Mouse (Mus musculus) myocyte (in vitro differentiated cells): ENCODE results near the gene Tshz2.

ENCODE experiments used
- E2F4 ChIP-seq: IDR thresholded peaks from one replicate; pipeline ENCODE4 v1.6.1; 2011; ENCODE audit warnings: mild to moderate bottlenecking, control low read depth, moderate library complexity; ENCODE audit not compliant: insufficient read depth
- MYOD1 ChIP-seq, 3 experiments: IDR thresholded peaks; one replicate each; pipeline ENCODE4 v1.6.1; 2011; ENCODE audit warnings: control low read depth in 2 of 3, low read depth in 2 of 3, mild to moderate bottlenecking in 2 of 3, moderate library complexity in 1 of 3; ENCODE audit not compliant: insufficient read length in 2 of 3, control insufficient read depth in 1 of 3
- MYOG ChIP-seq, 3 experiments: IDR thresholded peaks; one replicate each; pipeline ENCODE4 v1.6.1; 2011; ENCODE audit warnings: control low read depth in 2 of 3, low read depth in 2 of 3, mild to moderate bottlenecking in 2 of 3; ENCODE audit not compliant: insufficient read length in 2 of 3, control insufficient read depth in 1 of 3, insufficient read depth in 1 of 3
- POLR2A ChIP-seq: IDR thresholded peaks from one replicate; pipeline ENCODE4 v1.6.1; 2011; ENCODE audit warnings: low read depth, mild to moderate bottlenecking, control low read depth, moderate library complexity; ENCODE audit not compliant: insufficient read length
- POLR2AphosphoS2 ChIP-seq: IDR thresholded peaks from one replicate; pipeline ENCODE4 v1.6.1; 2011; ENCODE audit warnings: low read depth, control low read depth; ENCODE audit not compliant: insufficient read length
- SRF ChIP-seq: IDR thresholded peaks from one replicate; pipeline ENCODE4 v1.6.1; 2011; ENCODE audit warnings: low read depth; ENCODE audit not compliant: control insufficient read depth, insufficient read length
- TCF12 ChIP-seq: IDR thresholded peaks from one replicate; pipeline ENCODE4 v1.6.1; 2011; ENCODE audit warnings: mild to moderate bottlenecking, control low read depth; ENCODE audit not compliant: poor library complexity, insufficient read depth, severe bottlenecking
- USF1 ChIP-seq: IDR thresholded peaks from one replicate; pipeline ENCODE4 v1.6.1; 2011; ENCODE audit warnings: low read depth, mild to moderate bottlenecking, control low read depth, moderate library complexity

- no peak for TF ChIP-seq POLR2A
- no peak for TF ChIP-seq MYOD1 (IDR thresholded peaks at IDR 0.05; ENCODE audit: control insufficient read depth in 1 of 3, insufficient read length in 2 of 3, low read depth in 2 of 3)
- TF ChIP-seq MYOG (IDR thresholded peaks at IDR 0.05; ENCODE audit: control insufficient read depth in 1 of 3, insufficient read depth in 1 of 3, insufficient read length in 2 of 3, low read depth in 2 of 3) = no peak
- no peak for TF ChIP-seq SRF
- no peak for TF ChIP-seq TCF12
- no peak for TF ChIP-seq USF1
- no peak for TF ChIP-seq POLR2AphosphoS2
- TF ChIP-seq E2F4 = no peak
Observed at GRCm38 (mm10) chr2:169805545-169805944, 172.7 kb downstream of the Tshz2 start.
